Mouse (Mus musculus) NIH3T3 (cell line): ENCODE results near the gene Eif3j1.
"Not testable (repeated sequence)": the region's sequence is repeated elsewhere in the genome, so short reads cannot be mapped to it uniquely, and the experiment has no call there.

Experiments used
- DNase-seq: peaks from one replicate; pipeline ENCODE4 v3.0.0-alpha.2; 2012; ENCODE audit warnings: low read depth

The Eif3j1 gene

DNA sequence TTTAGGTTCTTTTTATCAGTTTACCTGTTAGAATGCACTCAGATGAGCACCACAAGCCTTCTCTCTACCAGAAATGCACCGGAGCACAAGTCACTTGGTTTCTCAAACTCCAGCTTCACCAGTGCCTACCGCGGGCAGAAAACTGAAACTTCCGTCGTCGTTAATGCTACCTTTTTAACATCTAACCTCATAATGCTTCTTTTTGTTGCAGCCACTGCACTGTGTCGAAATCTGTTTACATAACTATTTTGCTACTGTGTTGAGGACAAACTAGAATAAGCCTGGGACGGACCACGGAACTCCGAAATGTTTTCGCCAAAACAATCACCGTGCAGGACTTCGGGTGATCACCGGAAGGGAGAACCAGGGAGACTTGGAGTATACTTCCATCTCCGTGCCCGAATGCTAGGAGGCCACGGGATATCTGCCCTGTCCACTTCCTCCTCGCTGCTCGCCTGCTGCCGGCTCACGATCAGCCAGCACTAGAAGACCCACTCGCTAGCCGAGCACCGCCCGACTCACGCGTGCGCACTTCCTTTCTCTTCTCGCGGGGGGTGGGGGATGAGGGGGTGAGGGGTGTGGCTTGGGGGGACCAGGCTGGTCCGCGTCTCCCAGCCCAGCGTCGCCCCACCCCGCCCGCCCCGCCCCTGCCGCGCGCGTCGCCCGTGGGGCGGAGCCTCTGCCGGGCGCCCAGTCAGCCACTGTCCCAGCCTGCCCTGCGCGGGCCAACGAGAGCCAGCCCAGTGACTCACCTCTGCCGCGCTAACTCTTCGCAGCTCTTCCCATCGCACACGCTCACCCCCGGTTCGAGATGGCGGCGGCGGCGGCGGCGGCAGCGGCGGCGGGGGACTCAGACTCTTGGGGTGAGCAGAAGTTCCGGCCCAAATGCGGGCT lies at the start of gene Eif3j1:
TSS of gene Eif3j1 (plus strand) at position 685 of the 894 bp plus-strand sequence.
- peak; percentile 91 for DNase-seq

DNA sequence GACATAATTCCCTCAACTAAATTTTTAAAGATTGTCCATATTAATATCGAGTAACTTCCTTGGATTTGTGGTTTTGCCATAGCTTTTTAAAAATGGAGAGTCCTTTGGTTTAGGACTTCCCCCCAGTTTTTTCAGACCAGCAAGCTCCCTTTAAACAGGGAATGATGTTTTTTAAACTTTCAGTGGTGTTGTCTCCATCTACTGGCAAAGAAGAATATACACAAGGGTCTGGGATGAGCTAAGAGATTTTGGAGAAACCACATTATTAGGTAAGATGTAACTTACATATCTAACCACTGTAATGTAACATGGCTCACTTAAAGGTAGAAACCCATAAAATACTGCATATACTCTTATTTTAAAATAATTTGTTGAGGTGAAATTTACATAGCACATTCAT lies 32.6 kb upstream of the Eif3j1 start:
- peak; percentile 61 for DNase-seq

DNA sequence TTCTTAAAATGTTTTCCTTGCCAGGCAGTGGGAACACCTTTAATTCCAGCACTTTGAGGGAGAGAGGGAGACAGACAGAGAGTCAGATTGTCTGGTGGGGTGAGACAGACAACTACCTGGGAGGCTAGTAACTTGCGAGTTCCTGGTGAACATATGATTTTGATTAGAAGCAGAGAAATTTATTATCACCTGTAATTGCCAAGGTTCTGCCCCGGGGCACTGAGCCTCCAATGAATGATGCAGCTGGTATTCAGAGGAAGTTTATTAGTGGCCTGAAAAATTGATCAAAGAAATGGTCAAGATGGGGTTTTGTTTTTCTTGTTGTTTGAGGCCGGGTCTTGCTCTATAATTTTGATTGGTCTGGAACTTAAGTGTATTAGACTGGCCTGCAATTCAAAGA lies 19.5 kb upstream of the Eif3j1 start:
- no peak for DNase-seq

DNA sequence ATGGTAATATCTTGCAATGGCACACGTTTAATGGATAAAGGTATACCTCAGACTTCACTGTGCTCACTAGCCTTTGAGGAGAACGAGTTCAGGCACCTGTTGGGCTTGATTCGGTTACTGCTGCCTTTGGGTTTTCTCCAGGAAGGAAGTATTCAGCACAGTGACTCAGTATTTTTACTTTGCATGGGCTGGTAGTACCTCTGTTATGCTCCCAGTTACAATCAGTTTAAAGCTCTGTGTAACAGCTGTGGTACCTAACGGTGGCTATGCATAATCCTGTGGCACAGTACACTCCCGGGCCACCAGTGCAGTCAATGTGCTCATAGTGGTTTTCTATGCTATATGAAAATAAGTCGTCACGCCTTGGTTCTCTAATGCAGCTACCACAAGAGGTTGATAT lies 16.9 kb upstream of the Eif3j1 start:
- DNase-seq: no peak

DNA sequence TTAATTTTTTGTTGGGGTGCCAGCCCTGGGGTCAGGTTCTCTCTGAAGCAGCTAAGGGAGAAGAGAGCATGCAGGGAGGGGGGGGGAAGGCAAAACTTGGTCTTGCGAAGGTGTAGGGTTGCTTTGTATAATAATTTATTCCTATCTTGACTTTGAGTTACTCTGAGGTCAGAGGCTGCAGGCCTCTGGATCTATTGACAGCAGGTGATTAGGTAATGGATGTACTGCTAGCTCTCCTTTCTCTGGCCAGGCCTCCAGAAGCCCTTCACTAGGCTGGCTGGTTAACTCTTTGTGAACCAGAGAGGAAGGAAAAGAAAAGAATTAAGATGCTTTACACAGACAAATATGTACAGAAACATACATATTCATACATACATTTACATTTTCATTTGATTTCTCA lies 9.6 kb upstream of the Eif3j1 start:
- no peak for DNase-seq

DNA sequence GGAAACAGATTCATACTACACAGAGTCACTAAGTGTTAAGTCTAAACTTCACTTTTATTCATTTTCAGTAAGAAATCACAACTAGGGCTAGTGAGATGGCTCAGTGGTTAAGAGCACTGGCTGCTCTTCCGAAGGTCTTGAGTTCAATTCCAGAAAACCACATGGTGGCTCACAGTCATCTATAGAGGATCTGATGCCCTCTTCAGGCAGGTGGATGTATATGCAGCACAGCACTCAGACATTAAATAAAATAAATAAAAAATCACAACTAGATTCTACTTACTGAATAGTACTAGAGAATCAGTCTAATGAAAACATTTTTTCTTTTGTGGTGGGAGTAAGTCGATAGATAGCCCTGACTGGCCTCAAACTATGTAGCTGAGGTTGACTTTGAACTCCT lies 6.1 kb upstream of the Eif3j1 start:
- DNase-seq: peak; percentile 18

DNA sequence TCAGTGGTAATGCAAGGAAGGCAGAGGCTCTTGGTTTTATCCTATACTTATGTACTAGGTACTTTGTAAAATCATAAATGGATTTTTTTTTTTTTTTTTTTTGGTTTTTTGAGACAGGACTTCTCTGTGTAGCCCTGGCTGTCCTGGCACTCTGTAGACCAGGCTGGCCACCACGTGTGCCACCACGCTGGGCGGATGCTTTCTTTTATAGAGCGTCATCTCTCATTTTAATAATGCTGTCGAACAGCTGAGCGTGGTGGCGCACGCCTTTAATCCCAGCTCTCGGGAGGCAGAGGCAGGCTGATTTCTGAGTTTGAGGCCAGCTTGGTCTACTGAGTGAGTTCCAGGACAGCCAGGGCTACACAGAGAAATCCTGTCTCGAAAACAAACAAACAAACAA lies 1.3 kb upstream of the Eif3j1 start:
- not testable (repeated sequence) for DNase-seq

DNA sequence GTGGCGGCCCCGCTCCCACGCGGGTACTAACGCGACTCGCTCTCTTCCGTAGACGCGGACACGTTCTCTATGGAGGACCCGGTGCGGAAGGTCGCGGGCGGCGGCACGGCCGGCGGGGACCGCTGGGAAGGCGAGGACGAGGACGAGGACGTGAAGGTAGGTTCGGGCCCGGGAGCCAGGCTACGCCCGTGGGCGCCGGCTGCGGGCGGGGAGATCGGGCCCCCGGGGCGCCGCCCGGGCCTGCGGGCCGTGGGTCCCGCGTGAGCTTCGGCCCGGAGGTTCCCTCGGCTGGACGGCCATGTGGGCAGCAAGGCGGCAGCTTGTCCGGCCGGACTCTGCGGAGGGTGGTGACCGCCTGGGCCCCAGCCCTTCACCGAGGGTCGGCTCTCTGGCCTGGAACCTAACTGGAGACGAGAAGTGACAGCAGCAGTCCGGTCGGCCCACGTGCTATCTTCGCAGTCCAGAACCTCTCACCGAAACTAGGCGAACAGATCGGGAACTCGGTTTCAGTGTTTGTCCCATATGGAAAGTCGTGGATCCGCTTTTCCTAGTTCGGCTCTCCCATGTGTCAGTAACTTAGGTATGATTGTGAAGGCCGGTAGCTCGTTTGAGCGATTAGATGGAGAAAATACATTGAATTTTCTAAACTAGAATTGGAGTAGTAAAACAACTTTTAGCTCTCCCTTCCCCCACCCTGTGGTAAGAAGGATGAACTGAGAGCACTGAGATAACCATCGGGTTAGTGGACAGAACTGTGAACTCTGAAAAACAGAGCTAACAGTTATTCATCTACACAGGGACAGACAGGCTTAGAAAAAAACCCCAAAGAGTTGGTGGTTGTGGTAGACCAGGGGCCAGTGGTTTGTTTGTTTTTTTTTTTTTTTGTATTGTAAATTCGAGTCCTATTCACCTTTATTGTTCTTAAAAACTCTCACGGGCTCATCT lies 682 bp downstream of the Eif3j1 start:
- peak; percentile 52 for DNase-seq

DNA sequence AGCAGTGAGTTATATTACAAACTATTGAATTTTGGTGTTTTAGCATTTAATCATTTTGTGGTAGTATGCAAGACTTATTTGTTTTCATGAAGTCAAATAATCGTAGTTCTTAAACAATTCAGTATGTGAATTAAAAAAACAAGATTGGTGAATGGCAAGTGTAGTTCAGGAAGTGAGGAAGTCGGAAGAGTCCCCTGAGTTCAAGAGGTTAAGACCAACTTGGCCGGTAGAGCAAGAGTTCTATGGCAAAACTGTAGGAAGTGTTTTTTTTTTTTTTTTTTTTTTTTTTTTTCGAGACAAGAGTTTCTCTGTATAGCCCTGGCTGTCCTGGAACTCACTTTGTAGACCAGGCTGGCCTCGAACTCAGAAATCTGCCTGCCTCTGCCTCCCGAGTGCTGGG lies 3.6 kb downstream of the Eif3j1 start:
- DNase-seq: no peak

DNA sequence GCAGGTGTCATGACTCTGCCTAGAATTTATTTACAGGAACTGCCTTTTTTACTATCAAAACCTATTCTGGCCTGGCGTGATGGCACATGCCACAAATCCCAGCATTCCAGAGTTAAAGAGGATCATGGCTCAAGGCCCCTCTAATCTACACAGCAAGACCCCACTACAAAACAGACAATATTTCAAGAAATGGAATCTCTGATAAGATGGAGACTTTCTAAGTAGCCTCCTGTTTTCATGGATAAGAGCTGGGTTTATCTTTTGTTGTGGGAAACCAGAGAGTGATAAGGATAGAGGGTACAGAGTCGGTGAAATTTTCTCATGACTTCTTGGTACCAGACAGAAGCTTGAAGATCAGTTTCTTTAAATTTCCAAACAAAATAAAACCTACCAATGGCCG lies 7.7 kb downstream of the Eif3j1 start:
- no peak for DNase-seq

DNA sequence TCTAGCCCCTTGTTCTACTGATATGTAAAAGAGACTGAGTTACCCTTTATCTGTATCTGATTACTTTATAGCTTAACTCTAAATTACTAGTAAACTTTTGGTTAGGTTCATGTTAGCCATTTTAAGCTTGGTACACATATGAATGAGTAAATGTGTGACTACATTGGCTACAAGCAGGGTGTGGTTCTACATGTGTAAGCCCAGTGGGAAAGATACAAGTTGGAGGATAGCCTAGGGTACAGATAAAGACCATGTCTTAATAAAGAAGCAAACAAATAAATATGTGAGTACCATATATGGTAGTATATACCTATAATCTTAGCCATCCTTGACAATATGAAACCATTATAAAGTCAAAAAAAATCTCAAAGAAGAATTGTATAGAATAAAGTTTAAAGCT lies 15.6 kb downstream of the Eif3j1 start:
- DNase-seq: no peak

DNA sequence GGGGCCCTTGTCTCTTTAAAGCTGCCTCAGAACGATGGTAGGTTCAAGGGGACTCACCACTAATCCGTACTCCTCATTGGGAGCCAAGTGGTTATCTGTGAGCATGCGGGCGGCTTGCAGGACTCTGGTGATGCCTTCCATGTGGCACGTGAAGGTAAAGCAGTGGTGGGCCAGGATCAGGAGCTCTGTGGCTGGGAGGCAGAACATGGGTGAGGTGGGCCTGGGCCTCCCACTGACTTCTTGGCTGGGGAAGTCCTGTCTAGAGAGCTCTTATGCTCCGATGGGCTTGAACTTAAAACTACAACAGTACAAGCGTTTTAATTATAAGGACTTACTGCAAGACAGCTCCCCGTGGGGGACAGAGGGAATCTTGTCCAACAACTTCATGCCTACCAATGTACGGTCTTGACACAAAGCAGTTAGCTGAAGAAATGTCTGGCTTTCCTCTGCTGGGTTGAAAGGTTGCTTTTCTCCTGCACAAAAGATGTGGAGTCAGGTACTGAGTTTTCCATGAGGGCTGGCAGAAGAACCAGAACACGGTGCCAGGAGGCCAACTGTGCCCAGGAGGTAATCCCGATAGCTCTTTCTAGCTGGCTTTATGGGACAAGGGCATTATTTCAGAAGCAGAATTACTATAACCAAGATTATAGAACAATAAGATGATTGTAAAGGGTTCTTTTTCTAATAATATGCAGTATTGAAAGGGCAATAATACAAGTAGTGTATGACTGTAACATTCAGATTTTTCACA lies 31.2 kb downstream of the Eif3j1 start:
- no peak for DNase-seq

DNA sequence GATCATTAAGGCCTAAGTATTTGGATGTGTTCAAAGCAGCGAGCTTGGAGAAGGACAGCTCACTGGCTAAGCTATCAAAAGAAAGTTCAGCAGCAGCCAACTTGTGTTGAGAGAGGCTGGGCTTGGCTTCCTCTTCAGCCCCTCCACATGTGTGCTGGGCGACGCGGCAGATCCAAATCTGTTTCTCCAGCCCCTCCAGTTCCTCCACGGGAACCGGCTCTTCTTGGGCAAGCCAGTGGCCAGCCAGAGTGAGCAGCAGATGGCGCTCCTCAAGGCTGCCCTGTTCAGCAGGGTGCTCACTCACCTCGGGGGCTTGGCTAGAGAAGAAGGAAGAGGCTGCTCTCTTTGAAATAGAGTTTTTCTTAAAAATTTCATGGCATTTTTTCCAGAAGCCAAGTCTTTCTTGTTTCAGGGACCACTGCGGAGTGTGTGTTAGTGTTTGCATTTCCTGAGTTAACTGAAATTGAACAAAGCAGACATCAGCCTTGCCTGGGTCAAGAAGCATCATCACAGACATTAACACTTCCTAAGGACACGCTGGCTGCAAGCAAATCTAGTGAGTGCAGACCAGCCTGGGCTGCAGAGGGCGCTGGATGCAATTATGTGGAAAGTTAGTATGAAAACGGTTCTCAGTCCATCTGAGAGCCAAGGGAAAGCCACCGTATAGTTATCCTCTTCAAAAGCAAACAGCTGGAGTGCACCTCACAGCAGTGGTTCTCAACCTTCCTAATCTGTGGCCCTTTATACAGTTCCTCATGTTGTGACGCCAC lies 37.0 kb downstream of the Eif3j1 start:
- no peak for DNase-seq

DNA sequence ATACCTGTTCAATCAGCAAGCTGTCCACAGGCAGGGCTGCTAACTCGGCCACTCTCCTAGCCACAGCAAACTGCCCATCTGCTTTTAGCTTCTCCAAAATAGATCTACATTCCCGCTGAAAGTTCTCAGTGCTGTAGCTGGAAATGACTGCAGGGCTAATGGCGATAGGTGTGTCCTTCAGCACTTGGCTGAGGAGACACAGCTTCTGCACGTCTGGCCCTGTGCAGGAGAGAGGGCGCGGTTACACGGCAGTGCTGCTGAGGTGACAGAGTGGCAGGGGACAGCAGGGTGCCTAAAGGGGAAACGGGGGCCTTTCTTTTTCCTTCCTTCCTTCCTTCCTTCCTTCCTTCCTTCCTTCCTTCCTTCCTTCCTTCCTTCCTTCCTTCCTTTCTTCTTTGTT lies 37.9 kb downstream of the Eif3j1 start:
- no peak for DNase-seq

DNA sequence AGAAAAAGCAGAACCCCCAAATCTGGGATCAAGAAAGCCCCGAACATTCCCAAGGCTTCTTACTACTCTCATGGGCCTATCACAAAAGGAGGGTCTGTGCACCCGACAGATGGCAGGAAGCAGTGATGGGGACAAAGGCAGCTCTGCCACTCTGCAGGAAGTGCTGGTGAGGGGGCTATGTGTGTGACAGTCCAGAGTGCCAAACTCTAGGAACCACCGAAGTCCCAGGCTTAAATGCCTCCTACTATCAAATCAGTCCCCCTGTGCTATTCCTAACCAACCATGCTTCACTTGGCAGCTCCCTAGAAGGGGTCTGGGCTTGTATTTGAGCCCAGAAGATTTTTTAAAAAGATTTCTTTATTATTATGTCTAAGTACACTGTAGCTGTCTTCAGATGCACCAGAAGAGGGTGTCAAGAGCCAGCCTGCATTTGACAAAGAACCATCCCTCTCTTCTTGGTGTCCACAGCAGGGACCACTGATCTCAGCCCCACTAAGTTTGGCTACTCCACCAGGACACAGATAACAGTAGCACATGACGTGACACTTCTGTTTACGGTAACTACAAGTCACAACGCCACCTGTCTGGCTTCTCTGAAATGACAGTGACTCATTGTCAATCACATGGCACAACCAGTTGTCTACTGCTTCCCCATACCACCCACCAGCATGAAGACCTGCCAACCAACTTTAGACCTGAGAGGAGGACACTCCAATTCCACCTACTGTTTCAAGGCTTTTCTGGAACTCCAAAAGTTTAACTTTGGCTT lies 41.0 kb downstream of the Eif3j1 start:
- no peak for DNase-seq

DNA sequence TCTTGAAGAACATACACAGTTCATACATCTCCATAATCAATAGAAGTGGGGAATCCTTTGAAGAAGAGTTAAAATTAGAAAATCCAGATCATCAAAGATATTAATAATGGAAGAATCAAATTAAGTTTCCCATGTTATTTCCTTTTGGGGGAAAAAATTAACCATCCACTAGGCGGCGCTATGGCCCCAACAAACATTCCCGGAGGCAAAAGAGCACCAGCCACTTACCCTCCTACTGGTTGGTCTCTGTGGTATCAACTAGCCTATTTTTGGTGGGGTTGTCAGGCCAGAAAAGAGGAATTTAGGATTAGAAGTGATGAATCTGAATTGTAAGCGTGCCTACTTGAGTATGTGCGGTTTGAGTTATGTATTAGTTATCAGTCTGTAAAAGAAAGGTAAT lies 41.6 kb downstream of the Eif3j1 start:
- peak; percentile 82 for DNase-seq

DNA sequence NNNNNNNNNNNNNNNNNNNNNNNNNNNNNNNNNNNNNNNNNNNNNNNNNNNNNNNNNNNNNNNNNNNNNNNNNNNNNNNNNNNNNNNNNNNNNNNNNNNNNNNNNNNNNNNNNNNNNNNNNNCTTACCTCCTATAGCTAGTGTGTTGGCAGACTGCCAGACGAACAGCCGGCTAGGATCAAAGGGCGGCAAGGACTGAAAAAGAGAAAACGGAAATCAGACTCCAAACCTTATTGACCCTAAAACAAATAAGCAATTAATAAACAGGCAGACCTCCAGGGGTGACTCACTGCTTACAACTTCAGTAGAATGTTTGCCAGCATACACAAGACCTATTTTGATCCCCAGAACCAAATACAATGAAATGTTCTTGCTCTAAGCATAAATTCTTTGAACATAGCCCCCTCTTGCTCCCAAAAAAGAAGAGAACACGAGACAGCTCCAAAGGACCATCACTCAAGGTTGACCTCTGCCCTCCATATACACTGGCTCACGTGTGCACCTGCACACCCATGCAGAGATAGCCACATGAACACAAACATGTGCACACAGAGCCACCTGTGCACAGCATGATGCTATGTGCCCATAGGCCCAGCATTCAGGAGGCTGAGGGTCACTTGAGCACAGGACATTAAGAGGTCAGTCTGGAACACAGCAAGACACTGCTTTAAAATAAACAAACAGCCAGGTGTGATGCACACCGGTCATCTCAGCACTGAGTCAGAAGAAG lies 53.5 kb downstream of the Eif3j1 start:
- DNase-seq: peak; percentile 19

DNA sequence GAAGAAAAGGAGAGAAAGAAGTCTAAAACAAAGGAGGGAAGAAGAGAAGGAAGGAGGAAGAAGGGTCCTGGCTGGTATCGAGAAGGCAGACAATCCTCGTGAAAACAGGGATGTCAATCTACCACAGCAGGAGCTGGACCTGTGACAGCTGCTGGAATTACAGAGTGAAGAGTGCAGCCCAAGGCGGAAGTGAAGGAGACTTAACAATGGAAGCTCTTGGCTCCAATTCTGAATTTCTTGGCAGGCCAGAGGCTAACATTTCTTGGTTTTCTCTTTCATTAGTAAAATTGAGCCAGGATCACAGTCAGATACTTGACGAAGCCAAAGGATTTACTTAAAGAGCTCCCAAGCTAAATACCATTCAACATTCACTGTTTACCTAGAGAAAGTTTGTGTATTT lies 58.1 kb downstream of the Eif3j1 start:
- DNase-seq: no peak

DNA sequence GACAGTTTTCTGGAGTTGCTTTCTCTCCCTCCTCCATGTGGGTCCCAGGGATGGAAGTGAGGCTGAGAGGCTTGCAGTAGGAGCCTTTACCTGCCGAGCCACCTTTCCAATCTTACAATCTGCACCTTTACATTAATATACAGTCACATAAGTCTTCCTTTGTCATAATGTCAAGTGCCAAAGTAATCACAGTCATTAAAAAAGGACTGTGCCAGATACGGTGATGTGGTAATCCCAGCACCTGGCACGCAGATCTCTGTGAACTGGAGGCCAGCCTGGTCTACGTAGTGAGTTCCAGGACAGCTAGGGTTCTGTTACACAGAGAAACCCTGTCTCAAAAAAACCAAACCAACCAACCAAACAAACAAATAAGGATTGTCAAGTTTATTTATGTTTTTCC lies 65.5 kb downstream of the Eif3j1 start:
- DNase-seq: no peak

DNA sequence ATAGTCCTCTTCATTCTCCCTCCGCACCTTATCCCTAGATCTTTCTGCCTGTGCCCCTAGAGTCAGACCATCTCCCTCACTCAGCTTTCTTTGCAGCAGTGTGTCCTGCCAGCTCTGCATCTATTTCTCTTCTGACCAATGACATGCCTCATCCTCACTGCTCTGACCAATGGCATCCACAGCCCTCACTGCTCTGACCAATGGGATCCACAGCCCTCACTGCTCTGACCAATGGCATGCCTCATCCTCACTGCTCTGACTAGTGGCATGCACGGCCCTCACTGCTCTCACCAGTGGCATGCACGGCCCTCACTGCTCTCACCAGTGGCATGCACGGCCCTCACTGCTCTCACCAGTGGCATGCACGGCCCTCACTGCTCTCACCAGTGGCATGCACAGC lies 69.3 kb downstream of the Eif3j1 start:
- not testable (repeated sequence) for DNase-seq
